Mouse (Mus musculus): ENCODE results near the gene Slc16a11. TPM values are rescaled to one million over a fixed set of nuclear protein-coding genes. Genes with fewer than 3 reads are reported as not detected.

Gene Slc16a11
- polyA plus RNA-seq, 1 experiment from 2014 or later = 3.3 TPM

DNA sequence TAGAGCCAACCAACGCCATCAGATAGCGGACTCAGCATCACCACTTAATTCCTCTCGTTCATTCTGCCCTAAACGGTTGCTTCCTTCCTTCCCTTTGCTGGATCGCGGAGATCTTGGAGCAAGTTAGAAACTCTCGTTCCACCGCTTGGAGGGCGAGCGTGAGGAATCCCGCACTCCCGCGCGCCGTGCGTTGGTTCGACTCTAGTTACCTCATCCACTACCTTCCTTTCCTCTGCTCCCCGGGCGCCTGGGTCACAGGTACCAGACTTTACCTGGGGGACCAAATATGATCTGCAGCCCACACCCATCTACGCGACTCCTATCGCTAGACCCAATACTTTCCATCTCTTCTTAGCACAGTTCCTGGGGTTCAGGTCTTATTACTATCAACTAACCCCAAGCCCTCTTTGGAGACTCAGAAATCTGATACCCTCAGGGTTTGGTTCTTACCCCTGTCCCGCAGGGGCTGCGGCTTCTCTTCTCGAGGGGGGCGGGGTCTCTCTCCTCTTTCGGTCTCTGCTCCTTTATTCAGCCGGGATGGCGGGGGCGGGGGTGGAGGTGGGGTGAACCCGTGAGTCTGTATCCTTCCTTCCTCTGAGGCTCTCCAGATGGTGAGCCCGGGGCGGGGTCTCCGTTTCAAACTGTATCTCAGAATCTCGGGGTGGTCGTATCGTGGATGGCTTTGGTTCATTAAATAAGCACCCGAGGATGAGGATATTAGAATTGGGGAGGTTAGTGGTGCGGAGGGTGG, 16.9 kb downstream of the Slc16a11 start, which contains the start of gene Bcl6b:
Gene Bcl6b (minus strand): TSS at position 539 of the 751 bp plus-strand sequence.
- Histone ChIP-seq H3K4me3 (peak within 1 kb of the TSS; percentile 21), H3K27ac (no peak within 1 kb of the TSS), H3K9ac (0 out of 2 replicates have a peak within 1 kb of the TSS, but pooled peaks have one; percentile 13), H3K9me3 (no peaks in the 10 kb centered on the region), H3K27me3 (replicated peaks) (peaks cover 58% of the 10 kb centered on the region), H3K36me3 (peaks cover under 1% of the 10 kb centered on the region), H3K4me2 (replicated peaks) (peak within 1 kb of the TSS; percentile 54), H3K4me1 (peaks cover 37% of the 10 kb centered on the region)
- WGBS = 3% methylated on average over 39 of the region's 39 CpGs
- ATAC-seq (ENCODE audit: low FRiP score, low read depth) = no peak; the same call in 1 of the 2 replicates

DNA sequence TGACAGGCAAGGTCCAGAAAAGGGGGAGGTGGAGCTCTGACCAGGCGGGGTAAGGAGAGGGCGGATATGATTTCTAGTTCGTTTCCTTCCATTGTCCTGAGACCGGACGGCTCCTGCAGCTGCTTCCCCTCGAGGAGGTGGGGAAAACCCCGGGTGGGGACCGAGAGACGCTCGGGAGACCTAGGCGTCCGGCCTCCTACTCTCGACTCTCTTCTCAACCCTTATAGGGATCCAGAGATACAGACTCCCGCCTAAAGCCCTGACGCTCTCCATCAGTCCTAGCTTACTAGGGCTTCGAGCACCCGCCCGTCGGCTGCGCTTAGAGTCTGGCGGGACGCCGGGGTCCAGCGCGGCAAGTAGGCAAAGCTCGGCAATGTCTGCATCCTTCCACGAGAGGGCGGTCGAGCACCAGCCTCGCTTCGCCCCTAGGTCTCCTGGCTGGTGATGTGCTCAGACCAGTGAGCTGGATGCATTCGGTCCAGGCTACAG, 17.7 kb downstream of the Slc16a11 start:
- Histone ChIP-seq H3K27ac (no peak overlapping the region), H3K9me3 (no peaks in the 10 kb centered on the region), H3K4me1 (peaks cover 37% of the 10 kb centered on the region), H3K4me3 (no peak overlapping the region; the same call in 1 of the 2 replicates), H3K9ac (no peak overlapping the region), H3K36me3 (peaks cover 9% of the 10 kb centered on the region), H3K27me3 (replicated peaks) (peaks cover 51% of the 10 kb centered on the region), H3K4me2 (replicated peaks) (peak overlapping the region; percentile 54)
- WGBS = 1% methylated on average over 32 of the region's 32 CpGs
- 0 out of 2 replicates have a peak, but pooled peaks have one; percentile 35 for ATAC-seq (ENCODE audit: low FRiP score, low read depth)

DNA sequence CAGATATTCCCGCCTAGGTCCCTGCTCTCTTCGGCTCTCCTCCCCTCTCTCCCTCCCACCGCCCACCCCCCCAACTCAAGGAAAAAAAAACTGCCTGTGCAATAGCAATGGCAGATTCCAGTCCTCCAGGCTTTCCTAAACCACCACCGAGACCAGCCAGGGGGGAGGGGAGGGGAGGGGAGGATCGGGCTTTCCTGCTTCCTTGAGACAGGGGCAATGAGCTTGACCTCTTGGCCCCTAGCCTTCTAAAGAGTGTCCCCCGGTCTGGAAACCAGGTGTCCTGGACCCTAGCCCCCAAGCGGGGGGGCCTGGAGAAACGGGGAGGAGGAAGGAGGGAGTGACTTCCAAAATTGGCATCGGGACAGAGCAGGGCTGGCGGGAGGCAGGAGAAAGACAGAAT, 20.0 kb downstream of the Slc16a11 start:
- Histone ChIP-seq H3K4me3 (peak overlapping the region; percentile 28), H3K27ac (no peak overlapping the region), H3K4me1 (peaks cover 30% of the 10 kb centered on the region), H3K36me3 (peaks cover 16% of the 10 kb centered on the region), H3K27me3 (replicated peaks) (peaks cover 29% of the 10 kb centered on the region), H3K9me3 (no peaks in the 10 kb centered on the region), H3K9ac (peak overlapping the region; percentile 56), H3K4me2 (replicated peaks) (peak overlapping the region; percentile 62)
- no peak for ATAC-seq (ENCODE audit: low FRiP score, low read depth)
- WGBS = 9% methylated on average over 10 of the region's 10 CpGs

DNA sequence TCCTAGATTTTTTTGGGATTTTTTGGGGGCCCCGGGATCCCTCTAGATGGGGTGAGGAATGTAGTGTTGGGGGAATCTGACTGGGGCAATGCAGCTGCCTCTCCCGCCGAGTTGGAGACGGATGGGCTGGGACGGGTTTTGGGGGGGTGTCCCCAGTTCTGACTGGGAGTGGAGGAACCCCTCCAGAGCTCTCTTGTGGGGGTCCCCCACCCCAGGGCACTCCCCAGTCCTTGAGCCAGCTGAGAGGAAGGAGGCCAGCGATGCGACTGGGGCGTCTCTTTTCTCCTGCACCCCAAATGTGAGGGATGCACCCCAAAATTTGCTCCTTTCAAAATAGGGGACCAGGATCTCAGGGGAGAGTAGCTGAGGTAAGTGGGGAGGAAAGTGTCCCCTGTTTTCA, 20.5 kb downstream of the Slc16a11 start:
- Histone ChIP-seq H3K4me2 (replicated peaks) (peak overlapping the region; percentile 62), H3K27ac (no peak overlapping the region), H3K4me1 (peaks cover 30% of the 10 kb centered on the region), H3K27me3 (replicated peaks) (peaks cover 24% of the 10 kb centered on the region), H3K9ac (peak overlapping the region; percentile 56), H3K9me3 (no peaks in the 10 kb centered on the region), H3K36me3 (peaks cover 16% of the 10 kb centered on the region), H3K4me3 (0 out of 2 replicates have a peak overlapping the region, but pooled peaks have one; percentile 28)
- ATAC-seq (ENCODE audit: low FRiP score, low read depth) = no peak
- WGBS = 42% methylated on average over 8 of the region's 8 CpGs

DNA sequence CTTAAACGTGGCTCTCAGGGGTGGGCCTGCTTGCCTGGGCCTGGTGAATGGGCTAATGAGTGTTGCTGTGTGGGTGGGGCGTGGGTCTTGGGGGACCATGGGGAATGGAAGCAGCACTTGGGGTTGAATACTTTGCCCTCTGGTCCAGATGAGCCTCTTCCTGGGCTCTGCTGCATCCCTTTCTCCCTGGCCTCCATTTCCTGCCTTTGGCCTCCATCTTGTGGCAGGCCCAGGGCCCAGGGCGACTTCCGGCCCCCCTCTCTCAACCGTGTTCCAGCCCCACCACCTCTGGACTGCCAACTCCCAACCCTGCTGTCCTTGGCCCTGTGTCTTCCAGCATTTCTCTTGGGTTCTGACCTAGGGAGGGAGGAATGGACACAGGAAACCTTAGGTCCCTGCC, 21.5 kb downstream of the Slc16a11 start:
- ATAC-seq (ENCODE audit: low FRiP score, low read depth) = no peak
- H3K4me3 ChIP-seq = no peak overlapping the region
- no peak overlapping the region for H3K27ac ChIP-seq
- H3K9ac ChIP-seq = no peak overlapping the region
- peaks cover 14% of the 10 kb centered on the region for H3K27me3 ChIP-seq (replicated peaks)
- H3K36me3 ChIP-seq = peaks cover 16% of the 10 kb centered on the region
- no peak overlapping the region for H3K4me2 ChIP-seq (replicated peaks)
- no peaks in the 10 kb centered on the region for H3K9me3 ChIP-seq
- H3K4me1 ChIP-seq = peaks cover 32% of the 10 kb centered on the region
- 54% methylated on average over 5 of the region's 5 CpGs for WGBS

DNA sequence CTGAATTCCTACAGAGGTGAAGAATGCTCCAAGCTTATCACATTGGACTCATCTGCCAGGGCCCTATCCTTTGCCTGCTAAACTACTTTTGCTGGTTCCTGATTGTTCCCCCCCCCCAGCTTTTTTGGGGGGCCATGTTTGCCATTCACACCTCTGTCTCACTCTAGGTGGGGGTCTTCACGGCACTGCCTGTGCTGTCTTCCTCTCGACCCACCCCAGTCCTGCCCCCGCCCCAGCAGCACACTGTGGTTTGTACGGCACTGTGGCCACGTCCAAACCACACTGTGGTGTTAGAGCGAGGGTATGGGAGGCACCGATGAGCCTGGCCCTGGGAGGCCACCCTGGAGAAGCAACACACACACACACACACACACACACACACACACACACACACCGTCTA, 21.9 kb downstream of the Slc16a11 start:
- no peak for ATAC-seq (ENCODE audit: low FRiP score, low read depth)
- H3K4me1 ChIP-seq = peaks cover 29% of the 10 kb centered on the region
- WGBS = 85% methylated on average over 8 of the region's 8 CpGs

DNA sequence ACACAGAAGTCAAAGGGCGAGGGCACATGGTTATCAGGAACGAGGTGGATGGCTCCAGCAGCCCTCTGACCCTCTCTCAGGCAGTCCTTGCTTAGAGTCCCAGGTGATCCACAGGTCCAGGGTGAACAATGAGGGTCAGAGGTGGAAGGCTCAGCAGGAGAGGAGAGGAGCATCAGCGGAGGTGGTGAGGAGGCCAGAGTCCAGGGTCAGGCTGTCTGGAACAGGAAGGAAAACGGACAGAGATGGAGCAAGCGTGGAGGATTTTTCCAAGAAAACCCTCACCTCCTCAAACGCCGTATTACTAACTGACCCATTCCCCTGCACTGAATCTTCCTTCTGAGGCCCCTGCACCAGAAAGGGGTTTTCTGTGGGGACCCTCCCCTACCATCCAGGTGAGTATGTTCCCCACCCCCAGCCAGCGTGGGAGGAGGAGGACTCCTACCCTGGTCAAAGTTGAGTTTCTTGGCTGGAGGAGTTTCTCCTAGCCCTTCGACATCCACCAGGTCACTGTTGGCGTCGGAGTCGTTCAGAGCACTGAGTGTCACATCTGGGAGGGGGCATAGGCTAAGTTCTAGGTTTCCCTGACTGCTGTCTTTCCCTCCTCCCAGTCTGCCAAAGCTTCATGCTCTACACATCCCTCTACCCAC, 22.8 kb downstream of the Slc16a11 start:
- no peak for ATAC-seq (ENCODE audit: low FRiP score, low read depth)
- peaks cover under 1% of the 10 kb centered on the region for H3K27me3 ChIP-seq (replicated peaks)
- H3K4me2 ChIP-seq (replicated peaks) = no peak overlapping the region
- H3K4me3 ChIP-seq = no peak overlapping the region
- no peak overlapping the region for H3K27ac ChIP-seq
- H3K36me3 ChIP-seq = peaks cover 16% of the 10 kb centered on the region
- H3K4me1 ChIP-seq = peaks cover 27% of the 10 kb centered on the region
- H3K9me3 ChIP-seq = no peaks in the 10 kb centered on the region
- H3K9ac ChIP-seq = no peak overlapping the region
- 94% methylated on average over 12 of the region's 12 CpGs for WGBS

More for the DNA sequence above, 21.9 kb downstream of the Slc16a11 start:
- Histone ChIP-seq H3K9ac (no peak overlapping the region), H3K27me3 (replicated peaks) (peaks cover 9% of the 10 kb centered on the region), H3K27ac (no peak overlapping the region), H3K4me3 (no peak overlapping the region), H3K9me3 (no peaks in the 10 kb centered on the region), H3K4me2 (replicated peaks) (no peak overlapping the region), H3K36me3 (peaks cover 16% of the 10 kb centered on the region)

DNA sequence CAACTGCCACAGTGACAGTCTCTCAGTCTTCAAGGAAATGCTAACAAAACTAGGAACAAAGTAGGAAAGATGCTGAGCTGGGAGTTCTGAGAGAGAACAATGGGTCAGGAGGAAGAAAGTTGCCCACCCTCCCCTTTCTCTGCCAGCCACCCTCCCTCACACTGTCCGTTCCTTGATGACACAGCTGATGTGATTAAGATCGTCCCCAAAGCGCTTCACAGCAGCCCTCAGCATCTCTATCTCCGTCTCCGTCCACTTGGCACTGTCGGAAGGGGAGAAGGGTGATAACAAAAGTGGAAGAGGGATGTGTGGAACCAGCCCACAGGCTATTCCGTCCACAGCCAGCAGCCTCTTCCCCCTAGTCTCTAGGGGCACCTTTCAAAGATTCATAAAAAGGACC, 24.2 kb downstream of the Slc16a11 start:
- Histone ChIP-seq H3K27ac (no peak overlapping the region), H3K36me3 (peaks cover 16% of the 10 kb centered on the region)
- WGBS = 43% methylated on average over 7 of the region's 7 CpGs

DNA sequence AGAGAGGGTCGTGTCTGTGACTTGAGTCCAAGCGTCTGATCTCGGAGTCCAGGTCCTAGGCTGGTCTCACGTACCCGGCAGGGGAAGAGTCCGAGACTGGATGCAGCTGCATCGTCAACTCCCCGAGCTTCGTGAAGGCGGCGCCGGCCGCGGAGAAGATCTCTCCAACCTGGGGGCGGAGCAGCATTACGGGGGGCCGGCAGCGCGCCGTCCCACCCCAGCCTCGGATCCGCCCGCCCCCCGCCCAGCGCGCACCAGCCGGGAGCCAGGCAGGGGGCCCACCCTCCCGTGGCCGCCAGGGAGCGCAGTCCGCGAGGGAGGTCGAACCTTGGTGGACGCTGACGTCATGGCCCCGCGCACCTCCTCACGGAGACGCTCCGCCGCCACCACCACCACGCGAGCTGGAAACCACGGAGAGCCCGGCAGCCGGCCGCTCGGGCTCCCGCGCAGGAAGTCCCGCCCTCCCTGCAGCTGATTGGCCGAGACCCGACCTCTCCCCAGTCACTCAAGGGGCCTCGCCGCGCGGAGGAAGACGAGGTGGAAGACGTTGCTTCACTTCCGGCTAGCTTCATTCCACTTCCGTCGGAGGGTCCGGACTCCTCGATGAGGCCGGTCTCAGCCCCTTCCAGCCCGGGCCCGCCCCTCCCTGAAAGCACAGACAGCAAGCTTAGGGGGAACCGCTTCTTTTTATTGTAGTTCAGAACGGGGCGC, 25.1 kb downstream of the Slc16a11 start, which contains the start of gene 0610010K14Rik:
Gene 0610010K14Rik (minus strand): TSS at position 458 of the 711 bp plus-strand sequence.
- H3K9ac ChIP-seq = peak within 1 kb of the TSS; percentile 83
- H3K36me3 ChIP-seq = peaks cover 16% of the 10 kb centered on the region
- peak within 1 kb of the TSS; percentile 95 for H3K4me2 ChIP-seq (replicated peaks)
- ATAC-seq (ENCODE audit: low FRiP score, low read depth) = peak; percentile 91
- H3K4me3 ChIP-seq = peak within 1 kb of the TSS; percentile 91
- under 1% methylated on average over 70 of the region's 70 CpGs for WGBS
- H3K27ac ChIP-seq = peak within 1 kb of the TSS; percentile 82
- H3K27me3 ChIP-seq (replicated peaks) = no peaks in the 10 kb centered on the region
- H3K9me3 ChIP-seq = no peaks in the 10 kb centered on the region
- peaks cover 27% of the 10 kb centered on the region for H3K4me1 ChIP-seq

More for the DNA sequence above, 24.2 kb downstream of the Slc16a11 start:
- Histone ChIP-seq H3K4me1 (peaks cover 31% of the 10 kb centered on the region), H3K9me3 (no peaks in the 10 kb centered on the region), H3K4me3 (peak overlapping the region; percentile 91), H3K9ac (peak overlapping the region; percentile 83; the same call in 1 of the 2 replicates), H3K27me3 (replicated peaks) (no peaks in the 10 kb centered on the region), H3K4me2 (replicated peaks) (peak overlapping the region; percentile 95)
- no peak for ATAC-seq (ENCODE audit: low FRiP score, low read depth)

DNA sequence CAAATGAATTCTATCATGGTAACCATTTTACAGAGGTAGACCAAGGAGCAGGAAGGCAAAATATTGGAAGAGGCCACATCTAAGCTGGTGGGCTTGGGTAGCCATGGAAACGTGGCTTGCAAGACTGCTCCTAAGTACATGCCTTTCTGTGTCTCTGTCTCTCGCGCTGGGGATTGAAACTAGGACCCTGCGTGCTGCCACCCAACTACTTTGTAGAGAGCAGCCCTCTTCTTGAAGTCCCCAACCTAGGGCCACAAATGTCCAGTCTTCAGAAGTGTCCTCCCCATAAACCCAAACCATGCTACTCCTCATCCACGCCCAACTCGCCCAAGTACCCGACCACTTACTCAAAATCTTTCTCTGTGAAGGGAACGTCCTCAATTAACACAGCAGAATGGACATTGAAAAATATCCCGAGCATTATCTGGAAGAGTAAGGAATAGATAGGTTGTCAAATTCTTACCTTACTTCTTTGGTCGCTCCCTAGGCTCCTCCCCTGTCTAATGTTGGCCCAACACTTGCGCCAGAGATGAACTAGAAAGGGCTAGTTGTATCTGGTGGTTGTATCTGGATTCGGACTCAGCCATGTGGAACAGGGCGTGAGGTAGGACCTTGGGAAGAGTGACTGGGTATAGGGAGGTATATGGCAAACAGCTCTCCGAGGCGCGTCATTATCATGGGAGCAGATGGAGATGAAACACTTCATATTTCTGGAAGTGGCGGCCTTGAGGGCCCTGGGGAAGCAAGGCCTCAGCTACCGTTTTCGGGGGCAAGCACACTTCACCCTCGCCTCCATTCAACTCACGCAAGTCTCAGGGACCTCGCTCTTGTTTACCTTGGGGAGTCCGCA, 26.3 kb downstream of the Slc16a11 start:
- peaks cover 23% of the 10 kb centered on the region for H3K4me1 ChIP-seq
- peak overlapping the region; percentile 83 for H3K9ac ChIP-seq
- H3K9me3 ChIP-seq = no peaks in the 10 kb centered on the region
- ATAC-seq (ENCODE audit: low FRiP score, low read depth) = no peak
- H3K4me3 ChIP-seq = peak overlapping the region; percentile 91
- WGBS = 13% methylated on average over 23 of the region's 23 CpGs
- H3K27ac ChIP-seq = 0 out of 2 replicates have a peak overlapping the region, but pooled peaks have one; percentile 82
- H3K36me3 ChIP-seq = peaks cover 16% of the 10 kb centered on the region
- H3K4me2 ChIP-seq (replicated peaks) = peak overlapping the region; percentile 95
- no peaks in the 10 kb centered on the region for H3K27me3 ChIP-seq (replicated peaks)
